Mouse (Mus musculus): ENCODE measurements around the gene Smn1. TPM values are rescaled to one million over a fixed set of nuclear protein-coding genes. Genes with fewer than 3 reads are reported as not detected.

The Smn1 gene
- total RNA-seq, 2 experiments from 2014 or later, result 1.7 to 19.3 TPM

Other genes with a start within 250 kb of the Smn1 start
- gene Cartpt, start 223.8 kb upstream of the Smn1 start, total RNA-seq (2015; ENCODE audit: low replicate concordance), result not detected in 2 replicates
- not detected in 2 replicates for gene Cartpt, start 223.8 kb upstream of the Smn1 start, total RNA-seq (2017; ENCODE audit: low replicate concordance)
- 10.9 TPM in 1 of 2 replicates, not detected in the other for gene Mccc2, start 109.2 kb upstream of the Smn1 start, total RNA-seq (2015; ENCODE audit: low replicate concordance)
- 0.77 and 3.0 TPM in 2 replicates for gene Mccc2, start 109.2 kb upstream of the Smn1 start, total RNA-seq (2017; ENCODE audit: low replicate concordance)
- 25.9 and 26.8 TPM in 2 replicates for gene Bdp1, start 20.8 kb upstream of the Smn1 start, total RNA-seq (2015; ENCODE audit: low replicate concordance)
- gene Bdp1, start 20.8 kb upstream of the Smn1 start, total RNA-seq (2017; ENCODE audit: low replicate concordance), result 55.7 and 56.3 TPM in 2 replicates
- gene Serf1, start 16.8 kb upstream of the Smn1 start, total RNA-seq (2015; ENCODE audit: low replicate concordance), result 13.0 TPM in 1 of 2 replicates, not detected in the other
- gene Serf1, start 16.8 kb upstream of the Smn1 start, total RNA-seq (2017; ENCODE audit: low replicate concordance), result not detected in 2 replicates
- gene Naip2, start 77.2 kb downstream of the Smn1 start, total RNA-seq (2015; ENCODE audit: low replicate concordance), result 6.7 and 12.6 TPM in 2 replicates
- gene Naip2, start 77.2 kb downstream of the Smn1 start, total RNA-seq (2017; ENCODE audit: low replicate concordance), result 3.3 and 4.0 TPM in 2 replicates
- 4.6 and 4.7 TPM in 2 replicates for gene Naip5, start 121.5 kb downstream of the Smn1 start, total RNA-seq (2015; ENCODE audit: low replicate concordance)
- gene Naip5, start 121.5 kb downstream of the Smn1 start, total RNA-seq (2017; ENCODE audit: low replicate concordance), result 0.83 and 2.3 TPM in 2 replicates
- gene Naip6, start 192.8 kb downstream of the Smn1 start, total RNA-seq (2015; ENCODE audit: low replicate concordance), result 3.6 and 4.6 TPM in 2 replicates
- 1.3 and 1.4 TPM in 2 replicates for gene Naip6, start 192.8 kb downstream of the Smn1 start, total RNA-seq (2017; ENCODE audit: low replicate concordance)

Data from erythroid progenitor cell, adult 5-6 weeks (primary cell).